Mouse (Mus musculus) ES-Bruce4 (cell line): ENCODE results near the gene Ahcyl1. TPM values are rescaled to one million over a fixed set of nuclear protein-coding genes. Genes with fewer than 3 reads are reported as not detected.
A peak's percentile ranks its signal among the peaks of the same experiment; 100 is the strongest.
"Not testable (repeated sequence)": the region's sequence is repeated elsewhere in the genome, so short reads cannot be mapped to it uniquely, and the experiment has no call there.

ENCODE experiments used
- H3K27ac ChIP-seq: 2 replicates; pipeline ENCODE4 v1.5.1; 2012; ENCODE audit warnings: low read length, inconsistent platforms; ENCODE audit not compliant: insufficient read depth
- H3K27me3 ChIP-seq: 2 replicates; pipeline ENCODE4 v1.6.1; 2012; ENCODE audit warnings: mild to moderate bottlenecking, low read length, inconsistent platforms; ENCODE audit not compliant: control insufficient read depth, poor library complexity, insufficient read depth, severe bottlenecking
- H3K36me3 ChIP-seq: 2 replicates; pipeline ENCODE4 v1.6.1; 2012; ENCODE audit warnings: inconsistent platforms, mild to moderate bottlenecking, low read length, moderate library complexity; ENCODE audit not compliant: control insufficient read depth, poor library complexity, insufficient read depth, severe bottlenecking
- H3K4me1 ChIP-seq: one replicate; pipeline ENCODE4 v1.8.1; 2011; ENCODE audit warnings: low read length; ENCODE audit not compliant: control insufficient read depth, insufficient read depth
- H3K4me3 ChIP-seq: 2 replicates; pipeline ENCODE4 v1.5.1; 2011; ENCODE audit warnings: low read depth, mild to moderate bottlenecking, low read length
- H3K9ac ChIP-seq: 2 replicates; pipeline ENCODE4 v1.6.1; 2012; ENCODE audit warnings: low read depth, mild to moderate bottlenecking, inconsistent platforms; ENCODE audit not compliant: poor library complexity, severe bottlenecking
- H3K9me3 ChIP-seq: replicated peaks from 2 replicates; pipeline ENCODE4 v1.6.1; 2012; ENCODE audit warnings: mild to moderate bottlenecking, low read length, inconsistent platforms; ENCODE audit not compliant: control insufficient read depth, poor library complexity, insufficient read depth, severe bottlenecking
- CTCF ChIP-seq: IDR thresholded peaks from one replicate; pipeline ENCODE4 v1.8.1; 2011; ENCODE audit warnings: low read depth, low read length
- EP300 ChIP-seq: IDR thresholded peaks from 2 replicates; pipeline ENCODE4 v1.6.1; 2011; ENCODE audit warnings: low read depth, low read length; ENCODE audit not compliant: insufficient read depth
- POLR2A ChIP-seq: IDR thresholded peaks from one replicate; pipeline ENCODE4 v1.8.1; 2011; ENCODE audit warnings: low read length; ENCODE audit not compliant: insufficient read depth
- polyA plus RNA-seq: library from polyadenylated mRNA; stranded (reverse); fragments of >200 nt; gene quantifications from 2 replicates; pipeline ENCODE4 v1.2.4, GENCODE M21; 2011; ENCODE audit warnings: low read depth; ENCODE audit not compliant: missing spikeins, insufficient read depth, insufficient read length

The Ahcyl1 gene
- polyA plus RNA-seq, 1 experiment: 179 TPM

DNA sequence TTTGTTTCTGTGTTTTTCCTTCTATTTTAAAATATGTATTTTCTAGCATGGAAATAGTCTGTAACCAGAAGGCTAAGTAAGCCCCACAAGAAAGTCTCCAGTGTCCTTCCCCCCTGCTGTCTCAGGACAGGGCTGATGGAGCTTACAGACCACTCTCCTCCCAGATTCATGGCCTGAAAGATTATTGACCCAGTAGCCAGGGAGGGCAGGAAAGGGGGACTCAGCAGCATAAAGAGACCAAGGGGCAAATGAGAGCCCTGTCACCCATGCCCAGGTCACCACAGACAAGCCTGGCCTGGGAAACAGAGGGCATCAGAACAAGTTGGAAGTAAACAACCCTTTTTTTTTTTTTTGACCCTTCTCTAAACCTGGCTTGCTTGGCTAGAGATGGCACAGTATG is 45.0 kb upstream of the Ahcyl1 start:
- H3K27me3 ChIP-seq: no peaks in the 10 kb centered on the region

DNA sequence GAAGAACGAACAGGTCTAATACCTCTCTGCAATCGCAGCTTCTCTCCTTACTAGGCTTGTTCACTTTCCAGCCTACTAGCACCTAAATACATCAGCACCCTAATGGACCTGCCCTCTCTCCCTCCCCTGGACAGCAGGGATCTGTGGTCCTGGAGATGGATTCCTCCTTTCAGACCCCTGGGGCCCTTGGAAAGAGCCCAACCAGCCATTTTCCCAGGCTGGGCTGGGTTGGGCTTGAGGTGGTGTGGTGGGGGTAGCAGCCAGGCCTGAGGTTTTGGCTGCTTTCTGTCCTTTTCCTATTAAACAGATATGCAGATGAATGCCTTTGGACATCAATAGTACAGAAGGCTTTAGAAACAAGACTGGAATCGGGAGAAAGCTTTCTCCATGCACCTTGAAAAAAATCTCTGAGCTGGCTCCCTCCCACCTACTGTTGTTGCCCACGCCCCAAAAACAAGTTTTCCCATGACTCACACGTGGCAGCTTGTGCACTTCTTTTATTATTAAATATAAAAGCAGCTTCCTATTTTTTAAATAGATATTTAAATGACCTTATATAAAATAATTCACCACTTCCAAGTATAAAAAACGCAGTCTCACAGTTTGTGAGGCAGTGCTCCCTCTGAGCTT is 44.3 kb upstream of the Ahcyl1 start:
- H3K4me1 ChIP-seq: no peaks in the 10 kb centered on the region
- TF ChIP-seq CTCF: no peak
- peak; percentile 87 for TF ChIP-seq EP300
- TF ChIP-seq POLR2A: no peak
- H3K9ac ChIP-seq: no peak overlapping the region
- H3K27ac ChIP-seq: no peak overlapping the region
- H3K9me3 ChIP-seq: no peaks in the 10 kb centered on the region
- no peaks in the 10 kb centered on the region for H3K27me3 ChIP-seq
- H3K36me3 ChIP-seq: no peaks in the 10 kb centered on the region
- no peak overlapping the region for H3K4me3 ChIP-seq

More for the DNA sequence above, 45.0 kb upstream of the Ahcyl1 start:
- Histone ChIP-seq H3K9ac (no peak overlapping the region), H3K4me1 (no peaks in the 10 kb centered on the region), H3K4me3 (no peak overlapping the region), H3K36me3 (no peaks in the 10 kb centered on the region), H3K9me3 (no peaks in the 10 kb centered on the region), H3K27ac (no peak overlapping the region)
- no peak for TF ChIP-seq CTCF
- no peak for TF ChIP-seq EP300
- TF ChIP-seq POLR2A: no peak

DNA sequence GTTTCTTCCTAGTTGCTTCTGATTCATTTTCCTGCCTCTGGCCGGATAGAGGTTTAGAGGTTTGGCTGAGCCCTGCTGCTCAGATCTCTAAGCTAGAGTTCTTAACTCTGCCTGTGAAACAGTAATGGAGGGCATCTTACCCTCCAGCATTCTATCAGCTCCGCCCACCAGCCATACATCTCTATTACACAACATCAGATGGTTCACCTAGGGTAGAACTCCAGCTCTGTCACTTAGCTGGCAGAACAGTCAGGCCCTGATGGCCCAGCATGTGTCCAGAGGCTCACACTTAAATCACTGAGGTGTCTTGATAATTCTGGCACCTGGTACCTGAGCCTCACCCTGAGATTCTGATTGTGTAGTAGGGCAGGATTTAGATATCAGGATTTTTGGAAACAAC is 43.6 kb upstream of the Ahcyl1 start:
- no peak for TF ChIP-seq CTCF
- TF ChIP-seq POLR2A: no peak
- Histone ChIP-seq H3K27ac (no peak overlapping the region), H3K9ac (no peak overlapping the region), H3K4me3 (no peak overlapping the region), H3K4me1 (no peaks in the 10 kb centered on the region), H3K27me3 (no peaks in the 10 kb centered on the region), H3K9me3 (no peaks in the 10 kb centered on the region), H3K36me3 (no peaks in the 10 kb centered on the region)

DNA sequence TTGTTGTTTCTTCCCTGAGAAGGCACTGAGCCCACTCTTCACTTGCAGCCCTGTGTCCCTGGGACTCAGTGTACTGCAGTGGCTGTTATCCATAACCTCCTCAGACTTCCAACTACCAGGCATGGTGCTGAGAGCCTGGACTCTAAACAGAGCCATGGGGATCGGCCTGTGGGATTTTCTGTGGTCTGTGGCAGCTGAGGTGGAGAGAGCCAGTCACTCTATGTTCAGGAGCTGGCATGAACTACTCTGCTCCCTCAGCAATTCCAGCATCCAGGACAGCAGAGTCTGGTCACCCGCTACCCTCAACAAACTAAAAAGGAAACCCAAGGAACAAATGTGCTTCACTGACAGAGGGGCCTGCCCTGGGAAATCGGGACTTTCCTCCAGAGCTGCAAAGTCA is 43.1 kb upstream of the Ahcyl1 start:
- Histone ChIP-seq H3K27ac (no peak overlapping the region), H3K4me3 (no peak overlapping the region)

DNA sequence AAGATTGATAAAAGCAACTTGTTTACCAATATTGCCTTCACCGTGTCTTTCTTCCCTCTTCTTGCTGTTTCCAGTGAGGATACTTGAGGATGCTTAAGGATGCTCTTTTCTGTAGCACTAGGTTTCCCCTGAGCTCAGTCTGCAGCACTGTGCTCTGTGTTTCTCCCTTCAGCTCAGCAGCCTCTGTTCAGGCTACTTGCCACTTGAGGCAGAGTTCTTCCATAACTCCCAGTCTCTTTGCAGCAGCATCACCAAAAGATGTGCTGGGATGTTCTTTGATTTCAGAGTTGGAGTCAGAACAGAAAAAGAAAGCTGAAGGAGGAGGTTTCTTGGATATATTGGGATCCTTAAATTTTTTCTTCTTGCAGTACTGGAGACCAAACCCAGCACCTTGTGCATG is 42.3 kb upstream of the Ahcyl1 start:
- Histone ChIP-seq H3K4me3 (no peak overlapping the region), H3K27me3 (no peaks in the 10 kb centered on the region), H3K9me3 (no peaks in the 10 kb centered on the region), H3K36me3 (no peaks in the 10 kb centered on the region), H3K4me1 (no peaks in the 10 kb centered on the region), H3K27ac (no peak overlapping the region), H3K9ac (no peak overlapping the region)
- TF ChIP-seq EP300: no peak
- TF ChIP-seq POLR2A: no peak
- no peak for TF ChIP-seq CTCF

More for the DNA sequence above, 43.1 kb upstream of the Ahcyl1 start:
- Histone ChIP-seq H3K9ac (no peak overlapping the region), H3K36me3 (no peaks in the 10 kb centered on the region), H3K9me3 (no peaks in the 10 kb centered on the region), H3K4me1 (no peaks in the 10 kb centered on the region), H3K27me3 (no peaks in the 10 kb centered on the region)
- no peak for TF ChIP-seq POLR2A

DNA sequence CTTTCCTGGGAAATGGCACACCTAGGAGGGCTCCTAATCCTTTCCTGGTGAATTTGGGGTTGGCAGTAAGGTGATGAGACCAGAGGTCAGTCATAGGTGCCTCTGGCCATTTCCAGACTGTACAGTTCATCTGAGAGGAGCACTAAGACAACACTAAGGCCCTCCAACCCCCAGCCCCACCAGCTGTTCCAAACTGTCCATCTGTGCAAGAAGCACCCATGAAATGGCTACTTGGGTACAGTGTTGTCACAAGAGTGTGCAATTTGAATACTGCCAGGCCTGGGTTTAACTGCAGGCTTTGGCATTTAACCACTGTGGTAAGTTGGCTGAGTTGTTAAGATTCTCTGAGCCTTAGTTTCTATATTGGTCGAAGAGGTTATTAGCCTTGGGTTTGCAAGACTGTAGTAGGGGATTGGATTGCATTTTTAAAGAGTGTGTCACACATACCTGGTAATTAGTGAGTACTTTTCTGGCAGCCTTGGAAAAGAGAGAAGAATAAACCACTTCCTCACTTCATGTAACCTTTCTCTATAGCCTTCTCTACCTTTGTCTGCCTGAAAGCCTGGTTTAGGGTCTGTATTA is 41.3 kb upstream of the Ahcyl1 start:
- H3K9ac ChIP-seq: no peak overlapping the region
- H3K27me3 ChIP-seq: no peaks in the 10 kb centered on the region
- H3K36me3 ChIP-seq: no peaks in the 10 kb centered on the region
- H3K4me3 ChIP-seq: no peak overlapping the region
- no peaks in the 10 kb centered on the region for H3K4me1 ChIP-seq
- no peaks in the 10 kb centered on the region for H3K9me3 ChIP-seq
- TF ChIP-seq CTCF (no peak), POLR2A (no peak), EP300 (no peak)
- no peak overlapping the region for H3K27ac ChIP-seq

DNA sequence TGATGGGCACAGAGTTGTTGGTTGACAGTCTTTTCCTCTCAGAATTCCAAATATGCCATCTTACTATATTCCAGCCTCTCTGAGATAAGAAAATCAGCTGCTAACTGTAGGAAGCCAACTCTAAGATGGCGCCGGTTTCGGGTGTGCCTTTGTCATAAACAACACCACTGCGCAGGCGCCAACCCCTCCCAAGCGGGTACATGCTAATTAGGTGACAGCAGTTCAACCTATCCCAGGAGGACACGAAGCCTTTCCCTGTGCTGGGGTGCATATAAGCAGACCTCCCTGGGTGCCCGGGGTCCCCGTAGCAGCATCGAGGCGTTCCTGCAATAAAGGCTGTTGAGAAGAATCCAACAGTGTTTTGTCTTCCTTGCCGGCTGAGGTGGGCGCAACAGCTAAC is 39.3 kb upstream of the Ahcyl1 start:
- not testable (repeated sequence) for H3K27ac ChIP-seq, H3K9me3 ChIP-seq, H3K27me3 ChIP-seq, H3K36me3 ChIP-seq, H3K9ac ChIP-seq, H3K4me1 ChIP-seq, H3K4me3 ChIP-seq
